Mouse (Mus musculus) hematopoietic stem cell, adult 5-6 weeks (primary cell): ENCODE data around the gene Wfdc12. TPM values are rescaled to one million over a fixed set of nuclear protein-coding genes. Genes with fewer than 3 reads are reported as not detected.
"Not testable (repeated sequence)": the region's sequence is repeated elsewhere in the genome, so short reads cannot be mapped to it uniquely, and the experiment has no call there.

Experiments used
- ATAC-seq, 2 experiments: fragments of 125-278 bp in 1 of 2; replicated peaks in 1 of 2; 2 replicates each; pipeline ENCODE4 v1.8.0; 2016 to 2017; ENCODE audit warnings: inconsistent platforms in 2 of 2, mild to moderate bottlenecking in 2 of 2, moderate number of reproducible peaks in 2 of 2, low read depth in 1 of 2, moderate TSS enrichment in 1 of 2; ENCODE audit not compliant: low FRiP score in 2 of 2, poor library complexity in 2 of 2, severe bottlenecking in 2 of 2, insufficient read depth in 1 of 2, low TSS enrichment in 1 of 2
- total RNA-seq: library from RNA; stranded (forward); fragments of 172-1452, 232-1000 nt; gene quantifications from 2 replicates; pipeline ENCODE4 v1.2.3, GENCODE M21; 2017

Gene Wfdc12
- not detected in 2 replicates for total RNA-seq

- ATAC-seq: no peak
These were observed at the start of gene Wfdc12 for GRCm38 (mm10) chr2:164190576-164190975. Gene Wfdc12, minus strand, starts transcription at chr2:164190608.

- ATAC-seq: no peak
These were observed 48.0 kb upstream of the Wfdc12 start, which contains the start of gene Svs2 for GRCm38 (mm10) chr2:164238366-164238765. Gene Svs2, minus strand, starts transcription at chr2:164238466.

- no peak for ATAC-seq
These were observed 42.3 kb upstream of the Wfdc12 start for GRCm38 (mm10) chr2:164232671-164233070.

- no peak for ATAC-seq
These were observed 38.1 kb upstream of the Wfdc12 start for GRCm38 (mm10) chr2:164228361-164229070.

GRCm38 (mm10) chr2:164221522-164221921 is 31.1 kb upstream of the Wfdc12 start, which contains the start of gene Wfdc15b:
Gene Wfdc15b, minus strand, starts transcription at chr2:164221660.
- no peak for ATAC-seq

- no peak for ATAC-seq
These were observed 28.9 kb upstream of the Wfdc12 start for GRCm38 (mm10) chr2:164219295-164219694.

- ATAC-seq: no peak
These were observed 22.3 kb upstream of the Wfdc12 start for GRCm38 (mm10) chr2:164212711-164213110.

- no peak for ATAC-seq
These were observed 20.5 kb upstream of the Wfdc12 start for GRCm38 (mm10) chr2:164210892-164211291.

- ATAC-seq: no peak
These were observed 16.3 kb upstream of the Wfdc12 start for GRCm38 (mm10) chr2:164206676-164207075.

- not testable (repeated sequence) for ATAC-seq
These were observed 15.6 kb upstream of the Wfdc12 start for GRCm38 (mm10) chr2:164206011-164206410.

- no peak for ATAC-seq
These were observed 9.4 kb upstream of the Wfdc12 start, which contains the start of gene Wfdc15a for GRCm38 (mm10) chr2:164199626-164200327. Gene Wfdc15a, minus strand, starts transcription at chr2:164200130.

- ATAC-seq: no peak
These were observed 6.2 kb upstream of the Wfdc12 start for GRCm38 (mm10) chr2:164196700-164196990.

GRCm38 (mm10) chr2:164195971-164196699 is 5.7 kb upstream of the Wfdc12 start:
- ATAC-seq: no peak

GRCm38 (mm10) chr2:164194959-164195630 is 4.7 kb upstream of the Wfdc12 start:
- no peak for ATAC-seq

GRCm38 (mm10) chr2:164192279-164192678 is 1.9 kb upstream of the Wfdc12 start:
- ATAC-seq: no peak

- ATAC-seq: peak; percentile 75 to 79
These were observed 1.7 kb downstream of the Wfdc12 start for GRCm38 (mm10) chr2:164188722-164189121.

GRCm38 (mm10) chr2:164184145-164184719 is 6.2 kb downstream of the Wfdc12 start:
- ATAC-seq: peak in 1 of 2 experiments; percentile 32; a peak in 1 of 4 replicates
